Mouse (Mus musculus) B cell, adult (primary cell): ENCODE results near the gene Socs2. TPM values are rescaled to one million over a fixed set of nuclear protein-coding genes. Genes with fewer than 3 reads are reported as not detected.

ENCODE experiments used
- total RNA-seq: library from RNA; stranded (reverse); gene quantifications from 4 replicates; pipeline ENCODE4 v1.2.4, GENCODE M21; 2023; ENCODE audit not compliant: inconsistent age

Gene Socs2
- total RNA-seq = 4.4 to 5.7 TPM (median 4.9 TPM) in 4 replicates

GRCm38 (mm10) chr10:95416685-95417495, at the start of gene Socs2:
TSS of gene Socs2 (minus strand) at chr10:95417180.

Other genes starting within 250 kb of the Socs2 start
- gene Cradd, start 93.0 kb downstream of the Socs2 start, total RNA-seq = 9.9 to 17.6 TPM (median 15.7 TPM) in 4 replicates
- gene Mrpl42, start 84.8 kb upstream of the Socs2 start, total RNA-seq = 44.7 to 49.8 TPM (median 45.1 TPM) in 4 replicates
- gene Ube2n, start 98.0 kb upstream of the Socs2 start, total RNA-seq = 92.2 to 128 TPM (median 118 TPM) in 4 replicates
- gene Nudt4, start 147.0 kb upstream of the Socs2 start, total RNA-seq = 15.6 to 17.1 TPM (median 16.9 TPM) in 4 replicates